Mouse (Mus musculus): ENCODE results near the gene Map3k15. TPM values are rescaled to one million over a fixed set of nuclear protein-coding genes. Genes with fewer than 3 reads are reported as not detected.
A peak's percentile ranks its signal among the peaks of the same experiment; 100 is the strongest.

The Map3k15 gene
- under 1 TPM; 0.29 to 0.53 (median 0.34) TPM for total RNA-seq (2022)

- DNase-seq (ENCODE audit: low spot score in 2 of 2): peak; percentile 28 to 46
Observed at GRCm38 (mm10) chrX:159988002-159988960, at the start of gene Map3k15. Gene Map3k15, plus strand, starts transcription at chrX:159988433.

DNA sequence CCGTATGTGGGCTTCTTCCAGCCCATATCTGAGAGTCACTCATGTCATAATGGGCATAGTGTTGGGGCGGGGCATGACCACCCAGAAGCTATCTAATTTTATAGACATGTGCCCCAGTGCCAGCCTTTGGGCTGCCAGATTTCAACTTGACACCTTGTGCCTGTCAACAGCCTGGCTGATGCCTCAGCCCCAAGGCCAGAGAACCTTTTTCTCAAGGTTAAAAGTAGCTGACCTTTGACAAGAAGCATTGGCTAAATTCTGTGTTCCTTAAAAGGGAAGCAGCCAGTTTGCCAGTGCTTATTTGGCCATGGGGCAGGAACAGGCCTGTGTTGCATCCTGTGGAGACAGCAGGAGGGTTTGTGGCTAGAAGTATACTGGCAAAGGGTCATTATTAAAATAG is 45.7 kb upstream of the Map3k15 start:
- peak; percentile 18 to 66 for DNase-seq (ENCODE audit: low spot score in 2 of 2)

DNA sequence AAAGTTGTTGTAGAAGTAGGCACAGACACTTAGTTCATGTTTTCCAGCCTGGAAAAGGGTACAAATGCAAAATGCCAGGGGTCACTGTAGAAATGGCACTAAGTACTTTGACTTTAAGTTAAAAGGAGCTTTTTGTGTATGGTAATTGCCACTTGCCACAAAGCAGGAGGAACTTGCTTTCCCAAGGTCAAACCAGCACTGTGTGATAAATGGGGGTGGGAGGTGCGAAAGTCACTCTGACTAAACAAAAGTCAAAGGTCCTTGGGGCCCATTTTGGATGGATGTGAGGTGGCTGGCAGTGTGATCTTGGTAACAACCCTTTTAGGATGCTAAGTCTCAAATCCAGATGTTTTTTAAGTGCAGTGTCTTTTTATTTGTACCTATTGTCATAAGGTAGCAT is 44.6 kb upstream of the Map3k15 start:
- no peak for DNase-seq (ENCODE audit: low spot score in 2 of 2)

DNA sequence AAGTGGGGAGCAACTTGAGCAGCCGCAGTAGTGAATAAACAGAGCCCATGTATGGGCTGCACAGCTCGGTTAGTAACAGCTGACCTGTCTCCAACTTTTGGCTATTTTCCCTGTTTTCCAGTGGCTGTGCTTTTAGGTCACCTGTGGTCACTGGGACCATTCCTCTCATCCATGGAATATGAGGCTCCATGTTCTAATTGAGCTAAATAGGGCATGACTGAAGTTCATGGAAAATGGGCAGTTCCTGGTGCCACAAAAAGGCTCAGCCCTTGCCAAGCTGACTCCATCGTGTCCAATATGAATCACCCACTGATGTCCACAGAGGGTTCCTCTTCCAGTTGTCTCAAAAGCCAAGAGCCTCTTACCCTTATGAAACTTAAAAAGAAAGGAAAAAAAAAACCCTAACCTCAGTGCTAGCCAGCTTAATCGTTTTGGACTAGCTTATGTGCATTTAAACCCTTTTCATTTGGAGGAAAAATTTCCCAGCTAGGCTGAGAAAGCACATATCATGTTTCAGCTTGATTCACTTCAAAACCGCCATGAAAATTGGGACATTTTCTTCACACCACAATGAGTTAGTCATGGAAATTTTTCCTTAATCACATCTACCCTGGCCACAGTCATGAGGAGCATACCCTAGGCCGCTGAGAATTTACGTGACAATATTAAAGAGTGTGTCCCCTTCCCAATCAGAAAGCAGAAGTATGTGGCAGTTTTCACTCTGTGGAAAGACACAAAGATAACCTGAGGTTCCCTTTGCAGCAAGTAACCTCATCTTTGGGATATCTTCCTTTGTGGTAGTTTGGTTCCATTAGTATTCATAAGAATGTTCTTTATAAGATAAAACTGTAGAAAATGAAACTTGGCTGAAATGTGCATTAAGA is 34.4 kb upstream of the Map3k15 start:
- DNase-seq (ENCODE audit: low spot score in 2 of 2): no peak

DNA sequence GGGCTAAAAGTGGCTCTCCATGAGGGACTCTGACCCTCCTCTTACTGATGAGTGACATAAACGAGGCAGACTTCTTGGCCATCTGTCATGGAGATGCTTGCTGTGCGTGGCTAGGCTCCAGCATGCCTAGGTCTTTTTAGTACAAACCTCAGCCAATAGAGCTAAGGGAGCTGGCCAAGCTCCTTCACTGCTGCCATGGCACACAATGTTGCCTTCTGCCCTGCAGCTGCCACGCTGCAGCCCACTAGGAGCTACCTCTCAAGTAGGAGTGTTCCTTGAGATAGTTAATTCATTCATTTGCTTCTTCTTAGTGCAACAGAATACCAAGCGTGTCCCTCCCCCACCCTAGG is 33.8 kb upstream of the Map3k15 start:
- DNase-seq (ENCODE audit: low spot score in 2 of 2): no peak

DNA sequence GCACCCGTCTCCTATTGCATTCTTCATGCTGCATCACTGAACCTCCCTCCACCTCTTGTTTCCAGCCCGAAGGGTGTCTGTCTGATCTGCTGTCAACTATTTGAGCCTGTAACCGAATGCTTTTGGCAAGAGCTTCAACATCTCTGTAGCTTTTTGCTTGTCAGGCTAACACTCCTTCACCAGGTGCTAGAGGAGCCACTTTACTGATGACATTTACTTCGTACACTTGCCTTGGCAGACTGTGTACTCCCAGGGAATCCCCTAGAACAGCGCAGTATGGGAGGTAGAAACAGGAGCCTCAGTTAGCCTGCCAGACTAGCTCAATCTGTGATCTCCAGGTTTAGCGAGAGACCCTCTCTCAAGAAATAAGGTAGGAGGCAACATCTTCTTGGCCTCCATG is 32.8 kb upstream of the Map3k15 start:
- no peak for DNase-seq (ENCODE audit: low spot score in 2 of 2)

DNA sequence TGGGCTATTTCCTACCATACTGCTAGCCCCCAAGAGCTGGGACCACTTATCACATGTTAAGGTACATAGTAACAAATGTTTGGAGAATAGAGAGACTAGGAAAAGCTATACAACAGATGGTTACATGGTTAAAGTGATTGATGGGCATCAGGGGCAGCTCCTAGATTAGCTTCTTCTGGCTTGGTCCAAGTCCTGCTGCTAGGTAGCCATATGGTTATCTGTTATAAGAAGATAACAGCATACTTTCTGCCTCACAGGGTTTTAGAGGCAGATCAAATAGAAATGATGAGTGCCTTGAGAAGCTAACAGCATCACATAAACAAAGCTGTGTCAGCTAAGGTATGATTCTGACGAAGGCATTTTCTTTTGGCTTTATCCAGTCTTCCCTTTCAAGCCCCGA is 26.8 kb upstream of the Map3k15 start:
- DNase-seq (ENCODE audit: low spot score in 2 of 2): no peak

- DNase-seq (ENCODE audit: low spot score in 2 of 2): peak; percentile 12 to 13
Observed at GRCm38 (mm10) chrX:159963273-159963672, 25.0 kb upstream of the Map3k15 start.

DNA sequence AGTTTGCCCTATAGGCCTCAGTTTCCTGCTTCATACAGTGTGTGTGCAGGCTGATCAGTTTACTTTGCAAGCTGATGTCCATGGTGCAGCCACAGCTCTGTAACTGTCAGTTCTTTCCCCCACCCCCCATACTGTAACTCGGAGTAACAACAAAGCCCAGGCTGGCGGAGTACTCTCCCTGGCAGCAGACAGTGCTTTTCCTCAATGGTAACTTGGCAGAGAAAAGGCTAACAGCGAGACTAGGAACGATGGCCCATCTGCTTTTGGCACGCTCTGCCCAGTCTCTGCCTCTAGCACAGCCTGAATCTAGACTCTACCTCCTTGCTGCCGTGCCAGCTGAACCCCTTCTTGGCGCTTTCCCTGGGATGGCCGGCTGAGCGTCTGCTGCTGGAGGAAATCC is 24.3 kb upstream of the Map3k15 start:
- DNase-seq (ENCODE audit: low spot score in 2 of 2): no peak

- no peak for DNase-seq (ENCODE audit: low spot score in 2 of 2)
Observed at GRCm38 (mm10) chrX:159969025-159969424, 19.2 kb upstream of the Map3k15 start.

GRCm38 (mm10) chrX:159971091-159971779 is 17.0 kb upstream of the Map3k15 start:
- no peak for DNase-seq (ENCODE audit: low spot score in 2 of 2)

- DNase-seq (ENCODE audit: low spot score in 2 of 2): no peak
Observed at GRCm38 (mm10) chrX:159973730-159974129, 14.5 kb upstream of the Map3k15 start.

DNA sequence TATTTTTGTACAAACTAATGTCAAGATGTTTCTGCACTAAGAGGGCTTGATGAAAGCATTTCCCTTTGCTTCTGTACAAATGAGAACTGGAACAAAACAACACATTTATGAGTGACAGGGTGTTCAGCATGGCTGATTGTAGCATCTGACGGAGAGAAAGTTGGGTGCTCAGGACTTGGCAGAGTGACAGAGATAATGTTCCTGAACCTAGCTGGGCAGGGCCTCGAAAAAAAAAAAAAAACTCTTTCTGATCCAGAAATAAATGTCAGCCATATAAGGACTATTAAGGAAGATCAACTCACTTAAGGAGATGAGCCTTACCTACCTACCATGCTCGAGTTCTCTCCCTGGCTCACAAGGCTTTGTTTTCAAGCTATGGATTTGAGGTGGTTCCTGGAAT is 12.0 kb upstream of the Map3k15 start:
- DNase-seq (ENCODE audit: low spot score in 2 of 2): no peak

DNA sequence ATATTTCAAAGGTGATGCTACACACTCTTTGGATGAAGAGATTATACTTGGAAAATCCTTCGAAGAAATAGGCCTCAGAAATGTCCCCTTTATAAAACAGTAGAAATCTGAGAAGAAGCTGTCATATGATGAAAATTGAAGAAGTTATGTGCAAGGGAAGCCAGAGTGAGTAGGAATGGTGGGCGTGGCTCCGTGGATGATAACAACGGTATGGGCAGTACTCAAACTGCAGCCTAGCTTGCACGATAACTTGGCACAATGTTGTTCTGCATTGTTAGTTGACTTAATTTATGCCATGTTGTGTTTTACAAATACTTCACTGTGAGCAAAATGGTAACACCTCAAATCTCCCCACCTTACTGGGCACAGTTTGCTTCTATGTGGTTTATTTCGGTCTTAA is 7.6 kb downstream of the Map3k15 start:
- DNase-seq (ENCODE audit: low spot score in 2 of 2): no peak

DNA sequence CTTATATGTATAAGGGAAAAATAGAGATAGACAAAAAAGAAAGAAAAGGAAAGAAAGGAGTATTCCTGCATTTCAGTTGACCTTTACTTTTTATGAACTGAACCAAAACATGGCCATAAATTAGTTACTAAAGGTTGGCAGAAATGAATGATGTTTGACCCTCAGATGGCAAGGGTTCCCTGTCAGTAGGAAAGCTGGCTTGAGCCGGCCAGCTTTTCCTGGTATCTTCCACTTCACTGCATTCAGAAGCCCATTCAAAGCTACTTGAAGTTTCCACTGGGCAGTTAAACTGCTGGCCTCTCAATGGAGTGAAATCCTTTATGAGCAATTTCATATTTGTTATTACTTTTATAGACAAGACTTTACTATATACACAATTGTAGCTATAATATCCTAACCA is 65.1 kb downstream of the Map3k15 start:
- DNase-seq (ENCODE audit: low spot score in 2 of 2): no peak

GRCm38 (mm10) chrX:160054643-160055042 is 66.4 kb downstream of the Map3k15 start:
- DNase-seq (ENCODE audit: low spot score in 2 of 2): no peak

DNA sequence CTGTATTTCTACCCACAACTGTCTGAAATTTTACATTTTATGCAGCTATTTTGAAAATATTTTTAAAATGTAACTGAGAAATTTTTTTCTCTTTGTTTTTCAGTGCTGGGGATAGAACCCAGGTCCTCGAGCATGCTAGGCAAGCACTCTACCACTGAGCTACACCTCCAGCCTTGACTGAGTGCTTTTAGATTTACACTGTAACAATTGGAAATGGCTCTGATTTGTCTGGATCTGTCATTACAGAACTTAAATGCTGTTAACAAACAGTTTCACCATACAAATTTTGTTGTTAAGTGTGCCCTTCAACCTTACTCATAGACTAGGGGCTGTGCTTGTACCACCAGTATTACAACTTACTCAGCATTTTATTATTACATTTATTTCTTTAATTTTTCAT is 103.7 kb downstream of the Map3k15 start:
- no peak for DNase-seq (ENCODE audit: low spot score in 2 of 2)

GRCm38 (mm10) chrX:160107817-160108216 is 119.6 kb downstream of the Map3k15 start:
- no peak for DNase-seq (ENCODE audit: low spot score in 2 of 2)

- DNase-seq (ENCODE audit: low spot score in 2 of 2): no peak
Observed at GRCm38 (mm10) chrX:160113777-160114176, 125.5 kb downstream of the Map3k15 start.

- DNase-seq (ENCODE audit: low spot score in 2 of 2): no peak
Observed at GRCm38 (mm10) chrX:160116074-160116473, 127.8 kb downstream of the Map3k15 start.

DNA sequence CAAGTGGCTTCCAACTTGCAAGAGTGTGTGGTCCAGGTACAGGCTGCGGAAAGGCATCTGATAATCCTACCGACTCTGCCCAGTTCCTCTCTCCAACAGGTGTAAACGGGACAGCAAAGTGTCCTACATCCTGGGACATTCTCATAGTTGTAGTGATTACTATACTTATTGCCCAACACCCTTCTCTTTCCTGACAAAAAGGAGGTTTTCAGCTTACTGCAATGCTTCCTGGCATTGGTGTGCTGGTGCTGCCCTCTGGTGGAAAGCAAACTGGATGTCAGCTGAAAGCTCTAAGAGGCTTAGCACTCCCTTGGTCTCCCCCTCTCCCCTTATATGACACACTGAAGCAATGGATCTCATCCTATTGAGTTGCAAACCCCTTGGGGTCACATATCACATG is 128.4 kb downstream of the Map3k15 start:
- no peak for DNase-seq (ENCODE audit: low spot score in 2 of 2)
